Mouse (Mus musculus) liver, embryonic 11.5 days (tissue): ENCODE results near the gene Spock1. TPM values are rescaled to one million over a fixed set of nuclear protein-coding genes. Genes with fewer than 3 reads are reported as not detected.

Experiments
- ATAC-seq: fragments of 200-750 bp; cut with Nextera tagmentation; replicated peaks from 2 replicates; pipeline ENCODE4 v1.8.0; 2017; ENCODE audit warnings: moderate number of reproducible peaks, mild to moderate bottlenecking, moderate TSS enrichment, moderate library complexity; ENCODE audit not compliant: low FRiP score
- DNase-seq: peaks from one replicate; pipeline ENCODE4 v3.0.0-alpha.2; 2017; ENCODE audit warnings: low spot score
- H3K27ac ChIP-seq: fragments of 300-500 bp; sonication (generic); 2 replicates; pipeline ENCODE4 v1.5.1; 2014; ENCODE audit warnings: mild to moderate bottlenecking, low read depth, low read length, control low read depth
- H3K27me3 ChIP-seq: fragments of 300-500 bp; sonication (generic); replicated peaks from 2 replicates; pipeline ENCODE4 v1.6.1; 2014; ENCODE audit warnings: low read length, mixed read lengths; ENCODE audit not compliant: control insufficient read depth, insufficient read depth
- H3K36me3 ChIP-seq: fragments of 300-500 bp; sonication (generic); 2 replicates; pipeline ENCODE4 v1.6.1; 2014; ENCODE audit warnings: mild to moderate bottlenecking, low read length, moderate library complexity, mixed read lengths; ENCODE audit not compliant: control insufficient read depth, insufficient read depth
- H3K4me1 ChIP-seq: fragments of 300-500 bp; sonication (generic); replicated peaks from 2 replicates; pipeline ENCODE4 v1.6.1; 2014; ENCODE audit warnings: low read length, mixed read lengths; ENCODE audit not compliant: control insufficient read depth, insufficient read depth
- H3K4me2 ChIP-seq: fragments of 300-500 bp; sonication (generic); 2 replicates; pipeline ENCODE4 v1.6.1; 2014; ENCODE audit warnings: mild to moderate bottlenecking, control low read depth, moderate library complexity
- H3K4me3 ChIP-seq: fragments of 300-500 bp; sonication (generic); 2 replicates; pipeline ENCODE4 v1.5.1; 2014; ENCODE audit warnings: low read depth, low read length, control low read depth
- H3K9ac ChIP-seq: fragments of 300-500 bp; sonication (generic); 2 replicates; pipeline ENCODE4 v1.6.1; 2014; ENCODE audit warnings: low read depth, low read length, control low read depth
- H3K9me3 ChIP-seq: fragments of 300-500 bp; sonication (generic); 2 replicates; pipeline ENCODE4 v1.6.1; 2016; ENCODE audit warnings: low read length, inconsistent platforms, mixed read lengths; ENCODE audit not compliant: control insufficient read depth
- WGBS: fragments of 180-500 bp; shearing (Covaris S2); extraction: QIAGEN DNeasy Blood & Tissue Kit; methylation state at CpG from one replicate; pipeline ENCODE4 v1.1.7; 2014; 5-methylcytosine and 5-hydroxymethylcytosine counted together
- polyA plus RNA-seq: library from polyadenylated mRNA; unstranded; fragments of >200 nt; fragmentation: Nextera tagmentation; extraction: Ambion mirVana; gene quantifications from 2 replicates; pipeline ENCODE4 v1.2.1, GENCODE M21; 2014

The Spock1 gene
- polyA plus RNA-seq, 1 experiment from 2014 or later = 1.2 TPM

DNA sequence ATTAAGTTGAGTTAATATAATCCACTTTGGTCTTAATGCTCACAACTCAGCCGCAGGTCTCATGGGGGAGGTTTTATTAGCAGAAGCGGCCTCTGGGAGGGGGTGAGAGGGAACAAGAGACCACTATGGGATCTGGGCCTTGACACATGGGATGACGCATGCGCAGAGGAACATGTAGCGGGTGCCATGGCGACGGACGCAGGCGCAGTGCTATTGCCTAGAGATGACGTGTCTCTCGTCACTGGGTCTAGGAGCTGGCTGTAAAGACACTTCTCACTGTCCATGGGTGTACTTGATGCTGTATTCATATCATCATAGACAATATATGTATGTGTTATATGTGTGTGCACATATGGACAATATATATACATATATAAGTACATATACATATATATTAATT, 29.3 kb downstream of the Spock1 start:
- Histone ChIP-seq H3K4me2 (no peak overlapping the region), H3K4me1 (no peaks in the 10 kb centered on the region), H3K4me3 (no peak overlapping the region), H3K27ac (no peak overlapping the region), H3K9me3 (no peaks in the 10 kb centered on the region), H3K27me3 (no peaks in the 10 kb centered on the region), H3K36me3 (no peaks in the 10 kb centered on the region), H3K9ac (no peak overlapping the region)
- DNase-seq = no peak
- WGBS = 90% methylated on average over 11 of the region's 11 CpGs
- ATAC-seq = no peak

GRCm38 (mm10) chr13:57877782-57878181, 30.4 kb downstream of the Spock1 start:
- no peaks in the 10 kb centered on the region for H3K27me3 ChIP-seq
- DNase-seq = no peak
- H3K36me3 ChIP-seq = no peaks in the 10 kb centered on the region
- H3K4me1 ChIP-seq = no peaks in the 10 kb centered on the region
- H3K4me2 ChIP-seq = no peak overlapping the region
- no peak for ATAC-seq
- no peaks in the 10 kb centered on the region for H3K9me3 ChIP-seq
- H3K9ac ChIP-seq = no peak overlapping the region
- H3K27ac ChIP-seq = no peak overlapping the region
- 65% methylated on average over 10 of the region's 10 CpGs for WGBS
- H3K4me3 ChIP-seq = no peak overlapping the region

DNA sequence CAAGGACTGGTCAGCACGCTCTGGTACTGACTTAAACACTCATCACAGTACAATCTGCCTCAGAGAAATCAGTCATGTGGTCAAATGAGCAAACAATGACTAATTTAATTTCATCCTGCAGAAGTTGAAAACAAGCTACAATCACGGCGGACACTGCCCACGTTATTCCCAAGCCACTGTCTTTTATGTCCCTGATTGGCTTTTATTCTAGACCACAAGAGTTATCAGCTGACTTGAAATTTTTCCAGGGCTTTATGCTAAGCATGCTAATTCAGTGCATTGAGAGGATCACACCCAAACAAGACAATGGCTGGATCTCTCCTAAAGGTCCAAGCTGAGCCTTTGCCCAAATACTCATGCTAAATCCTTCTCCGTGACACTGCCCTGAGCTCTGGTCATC, 31.2 kb downstream of the Spock1 start:
- no peak overlapping the region for H3K4me3 ChIP-seq
- H3K36me3 ChIP-seq = no peaks in the 10 kb centered on the region
- no peaks in the 10 kb centered on the region for H3K9me3 ChIP-seq
- H3K27me3 ChIP-seq = no peaks in the 10 kb centered on the region
- no peak overlapping the region for H3K27ac ChIP-seq
- DNase-seq (no peak), ATAC-seq (no peak)
- no peak overlapping the region for H3K4me2 ChIP-seq
- no peak overlapping the region for H3K9ac ChIP-seq
- H3K4me1 ChIP-seq = no peaks in the 10 kb centered on the region
- WGBS = 83% methylated on average over 5 of the region's 5 CpGs

DNA sequence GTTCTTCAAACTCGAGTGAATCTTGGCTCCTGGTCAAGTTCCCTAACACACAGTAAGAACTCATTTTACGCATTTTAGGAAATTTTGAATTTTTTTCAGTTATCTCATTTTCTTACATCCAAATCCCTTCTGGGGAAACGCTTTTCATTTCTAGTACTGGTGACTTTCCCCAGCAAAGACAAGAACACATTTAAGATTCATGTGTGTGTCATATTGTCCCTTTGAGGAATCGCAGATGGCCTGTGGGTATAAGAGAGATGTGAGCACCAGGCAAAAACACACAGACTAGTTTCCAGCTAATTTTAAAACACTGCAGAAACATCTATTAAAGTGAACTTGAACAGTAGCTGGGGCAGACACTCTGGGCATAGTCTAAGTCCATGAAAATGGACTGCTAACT, 38.1 kb downstream of the Spock1 start:
- Histone ChIP-seq H3K9ac (no peak overlapping the region), H3K4me1 (no peaks in the 10 kb centered on the region), H3K27ac (no peak overlapping the region), H3K36me3 (no peaks in the 10 kb centered on the region), H3K4me3 (no peak overlapping the region), H3K4me2 (no peak overlapping the region), H3K27me3 (no peaks in the 10 kb centered on the region), H3K9me3 (no peaks in the 10 kb centered on the region)
- 78% methylated on average over 4 of the region's 4 CpGs for WGBS
- DNase-seq = no peak
- no peak for ATAC-seq

DNA sequence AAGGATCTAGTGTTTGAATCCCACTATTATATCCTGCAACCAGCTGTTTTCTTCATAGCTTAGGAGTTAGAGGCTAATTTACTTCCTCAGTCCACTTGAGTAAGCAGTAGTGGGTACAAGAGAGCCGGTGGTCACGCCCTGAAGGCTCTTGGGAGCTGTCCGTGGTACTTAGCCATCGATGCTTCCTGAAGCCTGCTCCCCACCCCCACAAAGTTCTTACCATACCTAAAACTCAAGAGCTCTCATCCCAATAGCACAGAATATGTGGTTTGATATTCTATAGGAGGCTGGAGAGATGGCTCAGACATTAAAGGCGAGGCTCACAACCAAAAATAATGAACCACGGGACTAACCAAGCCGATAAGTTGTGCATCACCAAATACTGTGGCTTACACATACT, 40.5 kb downstream of the Spock1 start:
- no peak overlapping the region for H3K9ac ChIP-seq
- ATAC-seq (no peak), DNase-seq (no peak)
- H3K27me3 ChIP-seq = no peaks in the 10 kb centered on the region
- H3K36me3 ChIP-seq = no peaks in the 10 kb centered on the region
- no peak overlapping the region for H3K4me3 ChIP-seq
- no peaks in the 10 kb centered on the region for H3K4me1 ChIP-seq
- H3K27ac ChIP-seq = no peak overlapping the region
- H3K9me3 ChIP-seq = no peaks in the 10 kb centered on the region
- 55% methylated on average over 7 of the region's 7 CpGs for WGBS
- no peak overlapping the region for H3K4me2 ChIP-seq

DNA sequence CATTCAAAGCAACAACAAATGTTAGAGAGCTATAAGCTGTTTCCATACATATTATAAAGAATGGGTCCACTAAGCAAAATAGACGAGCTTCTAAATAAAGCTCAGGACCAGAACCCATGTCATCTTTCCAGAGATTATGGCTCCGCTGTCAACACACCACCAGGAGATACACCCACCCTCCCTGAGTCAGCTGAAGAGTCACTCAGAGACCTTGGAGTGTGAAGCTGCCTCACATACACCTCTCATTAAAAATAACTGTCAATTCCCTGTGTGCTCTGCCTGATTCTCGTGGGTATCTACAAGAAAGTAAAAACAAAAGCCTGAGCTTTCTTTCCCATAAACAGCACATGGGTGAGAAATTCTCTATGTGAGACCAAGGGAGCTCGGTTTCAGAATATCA, 43.1 kb downstream of the Spock1 start:
- ATAC-seq (no peak), DNase-seq (no peak)
- no peak overlapping the region for H3K27ac ChIP-seq
- no peaks in the 10 kb centered on the region for H3K9me3 ChIP-seq
- H3K9ac ChIP-seq = no peak overlapping the region
- H3K4me2 ChIP-seq = no peak overlapping the region
- WGBS = 62% methylated on average over 4 of the region's 4 CpGs
- no peaks in the 10 kb centered on the region for H3K36me3 ChIP-seq
- H3K27me3 ChIP-seq = no peaks in the 10 kb centered on the region
- no peaks in the 10 kb centered on the region for H3K4me1 ChIP-seq
- H3K4me3 ChIP-seq = no peak overlapping the region

- no peak for ATAC-seq
- 75% methylated on average over 9 of the region's 9 CpGs for WGBS
Measured at GRCm38 (mm10) chr13:57858491-57858890, 49.6 kb downstream of the Spock1 start.

DNA sequence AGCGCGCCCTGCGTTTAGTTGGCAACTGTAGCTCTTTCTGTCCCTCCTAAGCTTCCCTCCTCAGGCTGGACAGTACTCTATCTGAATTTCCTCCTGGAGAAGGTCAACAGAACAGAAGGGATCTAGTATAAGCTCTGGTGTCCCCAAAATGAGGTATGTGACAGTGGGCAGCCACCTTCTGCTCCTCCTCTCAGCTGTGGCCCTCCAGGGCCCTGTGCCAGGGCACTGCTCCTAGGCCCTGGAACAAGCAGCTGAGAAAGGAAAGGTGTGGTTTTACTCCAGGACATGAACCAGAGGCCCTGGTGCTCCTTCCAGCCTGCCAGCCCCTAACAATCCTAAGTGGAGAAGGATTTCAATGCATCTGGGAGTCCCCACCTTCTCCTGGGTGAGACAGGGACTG, 51.1 kb downstream of the Spock1 start:
- H3K9ac ChIP-seq = no peak overlapping the region
- no peaks in the 10 kb centered on the region for H3K9me3 ChIP-seq
- ATAC-seq (no peak), DNase-seq (no peak)
- 88% methylated on average over 3 of the region's 3 CpGs for WGBS
- H3K4me1 ChIP-seq = no peaks in the 10 kb centered on the region
- no peak overlapping the region for H3K27ac ChIP-seq
- no peak overlapping the region for H3K4me3 ChIP-seq
- H3K4me2 ChIP-seq = no peak overlapping the region
- H3K27me3 ChIP-seq = no peaks in the 10 kb centered on the region
- no peaks in the 10 kb centered on the region for H3K36me3 ChIP-seq

More at GRCm38 (mm10) chr13:57858491-57858890, 49.6 kb downstream of the Spock1 start:
- Histone ChIP-seq H3K9ac (no peak overlapping the region), H3K4me1 (no peaks in the 10 kb centered on the region), H3K36me3 (no peaks in the 10 kb centered on the region), H3K27me3 (no peaks in the 10 kb centered on the region), H3K4me3 (no peak overlapping the region), H3K27ac (no peak overlapping the region), H3K4me2 (no peak overlapping the region), H3K9me3 (no peaks in the 10 kb centered on the region)
- DNase-seq = no peak

DNA sequence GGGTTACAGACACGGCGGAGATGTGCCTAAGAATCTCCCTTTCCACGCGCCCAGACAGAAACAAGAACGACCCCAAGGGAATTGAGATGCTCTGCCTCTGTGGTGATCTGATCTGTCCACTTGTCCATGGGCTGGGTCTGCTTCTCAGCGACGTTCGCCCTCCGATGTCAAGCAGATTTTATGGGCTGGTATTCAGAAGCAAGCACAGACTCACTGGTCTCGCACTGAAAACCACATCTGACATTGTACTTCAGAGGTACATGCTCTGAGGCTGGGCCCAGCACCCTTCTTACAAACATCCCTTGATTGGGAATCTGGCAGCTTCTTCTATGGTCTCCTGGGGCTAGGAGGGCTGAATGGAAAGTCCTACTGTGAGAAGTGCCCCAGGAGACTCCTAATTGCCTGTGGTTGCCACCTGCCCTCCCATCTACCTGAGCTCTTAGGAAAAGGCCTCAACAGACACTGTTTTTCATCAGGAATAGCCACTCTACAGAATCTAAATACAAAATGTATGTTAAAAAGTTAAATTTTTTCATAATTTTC, 51.8 kb downstream of the Spock1 start:
- Histone ChIP-seq H3K9ac (no peak overlapping the region), H3K27ac (no peak overlapping the region), H3K4me2 (no peak overlapping the region), H3K36me3 (no peaks in the 10 kb centered on the region), H3K9me3 (no peaks in the 10 kb centered on the region), H3K4me3 (no peak overlapping the region), H3K4me1 (no peaks in the 10 kb centered on the region), H3K27me3 (no peaks in the 10 kb centered on the region)
- DNase-seq (no peak), ATAC-seq (no peak)
- WGBS = 78% methylated on average over 10 of the region's 10 CpGs
